Mouse (Mus musculus) midbrain, embryonic 12.5 days (tissue): ENCODE results near the gene Prex1. TPM values are rescaled to one million over a fixed set of nuclear protein-coding genes. Genes with fewer than 3 reads are reported as not detected.

Experiments used
- ATAC-seq: fragments of 200-750 bp; cut with Nextera tagmentation; 2 replicates; pipeline ENCODE4 v1.8.0; 2017; ENCODE audit warnings: low read depth, moderate TSS enrichment, moderate library complexity; ENCODE audit not compliant: low FRiP score
- H3K27ac ChIP-seq: fragments of 300-500 bp; sonication (generic); replicated peaks from 2 replicates; pipeline ENCODE4 v1.5.1; 2016; ENCODE audit warnings: mild to moderate bottlenecking
- H3K27me3 ChIP-seq: fragments of 300-500 bp; sonication (generic); 2 replicates; pipeline ENCODE4 v1.6.1; 2016; ENCODE audit warnings: mild to moderate bottlenecking
- H3K36me3 ChIP-seq: fragments of 300-500 bp; sonication (generic); 2 replicates; pipeline ENCODE4 v1.6.1; 2016
- H3K4me1 ChIP-seq: fragments of 300-500 bp; sonication (generic); 2 replicates; pipeline ENCODE4 v1.6.1; 2016
- H3K4me2 ChIP-seq: fragments of 300-500 bp; sonication (generic); replicated peaks from 2 replicates; pipeline ENCODE4 v1.6.1; 2016; ENCODE audit warnings: mild to moderate bottlenecking, moderate library complexity
- H3K4me3 ChIP-seq: fragments of 300-500 bp; sonication (generic); 2 replicates; pipeline ENCODE4 v1.5.1; 2016; ENCODE audit warnings: mild to moderate bottlenecking
- H3K9ac ChIP-seq: fragments of 300-500 bp; sonication (generic); replicated peaks from 2 replicates; pipeline ENCODE4 v1.6.1; 2016; ENCODE audit warnings: mild to moderate bottlenecking, moderate library complexity
- H3K9me3 ChIP-seq: fragments of 300-500 bp; sonication (generic); 2 replicates; pipeline ENCODE4 v1.6.1; 2016; ENCODE audit warnings: mild to moderate bottlenecking
- WGBS: fragments of 180-500 bp; shearing (Covaris S2); methylation state at CpG from one replicate; pipeline ENCODE4 v1.1.7; 2016; 5-methylcytosine and 5-hydroxymethylcytosine counted together
- polyA plus RNA-seq: library from polyadenylated mRNA; unstranded; fragments of >200 nt; fragmentation: Nextera tagmentation; extraction: Ambion mirVana; gene quantifications from 2 replicates; pipeline ENCODE4 v1.2.1, GENCODE M21; 2016

Gene Prex1
- polyA plus RNA-seq, 1 experiment from 2014 or later = 26.2 TPM

DNA sequence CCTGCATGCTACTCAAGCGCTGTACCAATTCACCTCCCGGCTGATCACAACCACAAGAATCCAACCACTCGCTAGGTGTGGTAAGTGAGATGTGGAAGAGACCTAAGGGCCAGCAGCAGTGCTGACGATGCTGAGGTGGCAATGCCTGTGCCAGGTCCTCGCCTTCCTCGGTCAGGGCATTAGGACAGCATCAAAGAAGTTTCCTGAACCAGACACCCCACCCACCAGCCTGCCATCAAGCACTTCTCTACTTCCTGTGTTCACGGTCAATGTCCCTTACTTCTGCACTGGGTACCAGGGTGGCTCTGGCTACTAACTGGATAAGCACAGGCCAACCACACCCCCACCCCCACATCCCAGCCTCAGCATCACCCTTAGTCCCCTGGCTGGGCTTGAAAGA, 91.0 kb downstream of the Prex1 start:
- WGBS = 86% methylated on average over 7 of the region's 7 CpGs
- Histone ChIP-seq H3K27me3 (no peaks in the 10 kb centered on the region), H3K4me3 (no peak overlapping the region), H3K27ac (peak overlapping the region; percentile 27; the same call in 1 of the 2 replicates), H3K4me1 (peaks cover 19% of the 10 kb centered on the region), H3K9me3 (no peaks in the 10 kb centered on the region), H3K36me3 (peaks cover 25% of the 10 kb centered on the region; the same call in 1 of the 2 replicates), H3K9ac (0 out of 2 replicates have a peak overlapping the region, but pooled peaks have one; percentile 4), H3K4me2 (no peak overlapping the region)
- no peak for ATAC-seq

DNA sequence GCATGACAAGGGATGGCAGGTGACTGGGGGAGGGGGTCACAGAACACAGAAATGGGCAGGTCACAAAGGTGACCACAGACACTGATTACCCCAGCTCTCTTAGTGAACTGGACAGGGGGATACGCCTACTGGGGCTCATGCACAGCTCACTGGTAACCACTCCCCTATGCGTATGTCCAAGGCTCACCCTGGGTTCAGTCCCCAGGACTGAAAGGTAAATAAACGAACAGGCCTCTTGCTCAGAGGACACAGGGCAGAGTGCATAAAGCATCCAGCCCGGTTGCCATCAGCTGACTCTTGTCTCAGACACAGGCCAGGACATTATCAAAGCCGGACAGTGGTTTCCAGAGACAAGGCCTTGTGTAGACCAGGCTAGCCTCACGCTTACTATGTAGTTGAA, 91.6 kb downstream of the Prex1 start:
- H3K9ac ChIP-seq = no peak overlapping the region
- H3K27me3 ChIP-seq = no peaks in the 10 kb centered on the region
- ATAC-seq = no peak
- peaks cover 27% of the 10 kb centered on the region; the same call in 1 of the 2 replicates for H3K36me3 ChIP-seq
- 87% methylated on average over 6 of the region's 6 CpGs for WGBS
- no peak overlapping the region for H3K4me3 ChIP-seq
- no peak overlapping the region for H3K27ac ChIP-seq
- peaks cover 19% of the 10 kb centered on the region for H3K4me1 ChIP-seq
- H3K4me2 ChIP-seq = no peak overlapping the region
- no peaks in the 10 kb centered on the region for H3K9me3 ChIP-seq

DNA sequence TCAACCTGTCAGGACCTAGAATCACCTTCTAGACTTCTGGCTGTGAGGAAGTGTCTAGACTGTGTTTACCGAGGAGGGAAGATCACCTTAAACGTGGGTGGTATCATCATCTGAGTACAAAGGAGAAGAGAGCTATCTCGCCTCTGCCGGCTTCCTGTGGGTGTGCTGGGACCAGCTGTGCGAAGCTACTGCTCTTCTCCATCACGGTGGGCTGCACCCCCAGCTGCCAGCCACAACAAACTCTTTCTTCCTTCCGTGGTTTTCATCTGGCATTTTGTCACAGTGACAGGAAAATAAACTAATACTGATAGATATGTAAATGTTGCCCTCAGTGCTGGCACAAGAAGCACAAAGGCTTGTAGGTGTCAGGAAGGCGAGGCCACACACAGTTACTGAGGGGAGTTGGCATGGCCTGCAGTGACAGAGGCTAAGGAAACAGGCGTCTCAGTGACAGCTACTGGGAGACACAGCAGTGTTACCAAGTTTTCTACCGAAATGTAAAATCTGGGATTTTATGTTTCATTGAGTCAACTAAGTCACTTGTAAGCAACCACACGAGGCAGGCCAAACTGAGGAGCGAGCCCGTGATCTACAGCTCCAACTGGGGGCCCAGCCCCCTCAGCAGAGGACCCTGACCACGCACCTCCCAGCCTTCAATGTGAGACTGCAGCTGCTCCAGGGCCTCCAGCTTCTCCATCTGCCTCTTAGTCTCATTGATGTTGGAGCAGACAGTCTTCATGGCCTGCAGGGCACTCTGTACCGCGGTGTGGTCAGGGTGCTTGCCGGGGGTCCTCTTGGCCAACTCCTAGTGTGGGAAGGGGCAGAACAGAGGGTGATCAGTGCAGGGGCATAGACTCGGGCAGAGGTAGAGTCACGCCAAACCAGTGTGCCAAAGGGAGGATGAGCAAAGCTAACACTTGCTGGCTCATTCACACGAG, 92.8 kb downstream of the Prex1 start:
- H3K4me1 ChIP-seq = peaks cover 19% of the 10 kb centered on the region
- H3K9ac ChIP-seq = no peak overlapping the region
- no peak overlapping the region for H3K4me2 ChIP-seq
- H3K27ac ChIP-seq = no peak overlapping the region; the same call in 1 of the 2 replicates
- no peaks in the 10 kb centered on the region for H3K9me3 ChIP-seq
- H3K27me3 ChIP-seq = no peaks in the 10 kb centered on the region
- H3K4me3 ChIP-seq = no peak overlapping the region
- WGBS = 78% methylated on average over 20 of the region's 20 CpGs
- no peak for ATAC-seq
- H3K36me3 ChIP-seq = peaks cover 27% of the 10 kb centered on the region; the same call in 1 of the 2 replicates

DNA sequence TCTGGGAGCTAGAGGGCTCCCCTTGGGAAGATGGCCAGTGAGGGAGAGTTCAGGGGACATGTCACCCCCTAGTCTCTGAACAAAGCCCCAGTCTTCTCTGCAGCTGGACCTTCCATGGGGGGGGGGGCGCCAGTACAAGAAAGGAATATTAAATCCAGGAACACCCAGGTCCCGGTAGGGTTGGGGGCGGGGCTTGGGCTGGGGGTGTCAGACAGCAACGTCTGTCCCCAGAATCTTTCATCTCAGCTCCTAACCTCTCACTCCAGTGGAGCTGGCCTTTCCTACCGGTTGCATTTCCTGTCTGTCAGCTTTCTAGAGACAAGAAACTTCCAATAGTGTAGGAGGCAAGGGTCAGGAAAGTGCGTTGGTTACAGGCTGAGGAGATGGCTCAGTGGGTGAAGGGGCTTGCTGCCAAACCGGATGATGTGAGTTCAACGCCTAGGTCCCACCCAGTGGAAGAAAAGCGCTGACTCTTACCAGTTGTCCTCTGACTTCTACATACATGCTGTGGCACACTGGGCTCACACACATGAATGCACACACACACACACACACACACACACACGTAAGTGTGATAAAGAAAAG, 93.6 kb downstream of the Prex1 start:
- peaks cover 34% of the 10 kb centered on the region; the same call in 1 of the 2 replicates for H3K36me3 ChIP-seq
- ATAC-seq = no peak
- no peak overlapping the region for H3K4me2 ChIP-seq
- H3K4me1 ChIP-seq = peaks cover 13% of the 10 kb centered on the region
- WGBS = 88% methylated on average over 10 of the region's 10 CpGs
- H3K27me3 ChIP-seq = no peaks in the 10 kb centered on the region
- no peak overlapping the region for H3K4me3 ChIP-seq
- no peak overlapping the region for H3K9ac ChIP-seq
- no peaks in the 10 kb centered on the region for H3K9me3 ChIP-seq
- no peak overlapping the region for H3K27ac ChIP-seq

DNA sequence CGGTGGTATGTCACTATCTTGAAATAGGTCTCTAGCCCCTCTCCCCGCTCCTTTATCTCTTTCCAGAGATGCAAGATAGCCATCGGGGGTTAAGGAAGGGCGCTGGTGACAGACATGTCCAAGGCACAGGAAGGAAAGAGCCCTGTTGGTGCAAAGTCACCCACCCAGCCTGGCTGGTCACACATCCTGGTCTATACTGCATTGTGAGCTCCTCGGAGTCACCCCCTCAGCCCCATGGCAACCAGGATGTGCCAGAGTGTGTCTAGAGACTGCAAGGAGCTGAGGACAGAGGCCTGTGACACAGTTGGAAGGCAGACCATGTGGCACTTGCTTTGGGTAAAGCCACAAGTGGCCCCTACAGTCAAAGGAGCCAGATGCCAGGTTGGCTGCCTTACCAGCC, 94.4 kb downstream of the Prex1 start:
- no peak overlapping the region for H3K9ac ChIP-seq
- WGBS = 94% methylated on average over 5 of the region's 5 CpGs
- H3K4me2 ChIP-seq = no peak overlapping the region
- no peak overlapping the region for H3K4me3 ChIP-seq
- no peak overlapping the region for H3K27ac ChIP-seq
- H3K27me3 ChIP-seq = no peaks in the 10 kb centered on the region
- H3K4me1 ChIP-seq = peaks cover 13% of the 10 kb centered on the region
- H3K9me3 ChIP-seq = no peaks in the 10 kb centered on the region
- no peak for ATAC-seq
- H3K36me3 ChIP-seq = peaks cover 37% of the 10 kb centered on the region; the same call in 1 of the 2 replicates

DNA sequence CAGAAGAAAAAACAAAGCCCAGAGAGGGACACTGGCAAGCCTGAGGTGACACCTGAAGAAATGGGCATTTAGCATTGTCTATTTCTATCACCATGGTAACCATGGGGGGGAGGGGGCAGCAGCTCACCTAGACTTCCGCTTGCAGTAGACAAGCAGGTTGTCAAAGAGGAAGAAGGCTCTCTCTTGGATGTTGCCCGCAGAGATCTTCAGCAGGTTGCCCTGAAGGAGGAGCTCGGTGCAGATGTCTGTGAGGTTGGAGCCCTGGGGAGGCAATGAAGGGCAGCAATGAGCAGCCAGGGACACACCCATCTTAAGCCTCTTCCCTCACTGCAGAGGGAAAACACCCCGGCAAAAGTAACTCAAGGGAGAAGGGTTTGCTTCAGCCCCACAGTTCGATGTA, 95.9 kb downstream of the Prex1 start:
- Histone ChIP-seq H3K36me3 (peaks cover 44% of the 10 kb centered on the region; the same call in 1 of the 2 replicates), H3K4me2 (no peak overlapping the region), H3K4me1 (peaks cover 3% of the 10 kb centered on the region), H3K27me3 (no peaks in the 10 kb centered on the region), H3K4me3 (no peak overlapping the region), H3K9ac (no peak overlapping the region), H3K9me3 (no peaks in the 10 kb centered on the region), H3K27ac (no peak overlapping the region)
- no peak for ATAC-seq
- 94% methylated on average over 5 of the region's 5 CpGs for WGBS

DNA sequence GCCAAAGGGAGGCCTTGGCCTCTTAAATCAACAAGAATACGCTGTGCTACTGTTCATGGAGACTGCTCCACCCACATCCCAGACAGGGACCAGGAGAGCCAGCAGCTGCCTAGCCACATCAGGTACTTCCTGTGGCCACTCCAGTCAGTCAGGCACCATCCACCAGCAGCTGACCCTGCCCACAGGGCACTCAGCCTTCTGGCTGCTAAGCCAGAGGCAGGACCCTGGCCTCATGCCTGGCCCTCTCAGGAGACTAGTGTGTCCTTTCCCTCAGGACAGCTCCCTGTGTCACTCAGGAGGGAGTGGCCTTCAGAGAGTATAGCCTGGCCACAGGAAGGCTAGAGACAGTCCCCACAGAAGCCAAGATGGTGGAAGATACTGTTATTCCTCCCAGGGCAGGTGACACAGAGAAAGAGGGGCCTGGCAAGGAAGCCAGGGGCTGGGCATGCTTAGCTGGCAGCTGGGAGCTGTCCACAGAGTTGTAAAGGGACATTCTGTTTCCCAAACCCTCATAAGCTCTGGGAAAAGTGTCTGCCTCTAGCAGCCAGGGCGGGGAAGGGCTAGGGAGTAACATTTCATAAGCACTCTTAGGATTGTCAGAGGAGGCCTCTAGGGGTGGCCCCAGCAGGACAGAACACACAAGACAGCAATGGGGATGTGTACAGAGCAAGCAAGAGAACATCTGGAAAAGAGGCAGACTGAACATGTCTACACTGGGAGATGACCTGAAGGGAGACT, 98.1 kb downstream of the Prex1 start:
- no peaks in the 10 kb centered on the region for H3K4me1 ChIP-seq
- H3K9ac ChIP-seq = no peak overlapping the region
- no peaks in the 10 kb centered on the region for H3K9me3 ChIP-seq
- WGBS = 93% methylated on average over 2 of the region's 2 CpGs
- no peaks in the 10 kb centered on the region for H3K27me3 ChIP-seq
- peaks cover 49% of the 10 kb centered on the region; the same call in 1 of the 2 replicates for H3K36me3 ChIP-seq
- no peak overlapping the region for H3K4me2 ChIP-seq
- no peak for ATAC-seq
- H3K4me3 ChIP-seq = no peak overlapping the region
- H3K27ac ChIP-seq = no peak overlapping the region

DNA sequence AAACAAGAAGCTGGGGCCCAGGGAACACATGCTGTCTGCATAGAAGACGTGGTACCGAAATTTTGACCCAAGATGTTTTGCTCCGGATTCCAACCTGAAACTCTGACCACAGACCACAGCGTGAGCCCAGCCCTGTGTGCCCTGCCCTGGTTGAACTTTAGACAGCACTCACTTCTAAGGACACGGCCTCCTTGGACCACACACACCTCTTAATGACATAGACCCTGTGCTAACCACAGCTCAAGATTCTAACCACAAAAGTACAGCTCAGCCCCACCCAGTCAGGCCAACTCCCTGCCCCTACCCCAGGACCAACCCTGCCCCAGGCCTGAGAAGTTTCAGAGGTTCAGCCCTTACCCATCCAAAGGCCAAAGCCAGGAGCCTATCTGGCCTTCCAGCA, 103.4 kb downstream of the Prex1 start:
- no peaks in the 10 kb centered on the region for H3K27me3 ChIP-seq
- H3K27ac ChIP-seq = no peak overlapping the region
- peaks cover 10% of the 10 kb centered on the region; the same call in 1 of the 2 replicates for H3K4me1 ChIP-seq
- H3K36me3 ChIP-seq = peaks cover 19% of the 10 kb centered on the region; the same call in 1 of the 2 replicates
- no peaks in the 10 kb centered on the region for H3K9me3 ChIP-seq
- H3K4me2 ChIP-seq = no peak overlapping the region
- H3K9ac ChIP-seq = no peak overlapping the region
- 88% methylated on average over 5 of the region's 5 CpGs for WGBS
- ATAC-seq = no peak
- no peak overlapping the region for H3K4me3 ChIP-seq

DNA sequence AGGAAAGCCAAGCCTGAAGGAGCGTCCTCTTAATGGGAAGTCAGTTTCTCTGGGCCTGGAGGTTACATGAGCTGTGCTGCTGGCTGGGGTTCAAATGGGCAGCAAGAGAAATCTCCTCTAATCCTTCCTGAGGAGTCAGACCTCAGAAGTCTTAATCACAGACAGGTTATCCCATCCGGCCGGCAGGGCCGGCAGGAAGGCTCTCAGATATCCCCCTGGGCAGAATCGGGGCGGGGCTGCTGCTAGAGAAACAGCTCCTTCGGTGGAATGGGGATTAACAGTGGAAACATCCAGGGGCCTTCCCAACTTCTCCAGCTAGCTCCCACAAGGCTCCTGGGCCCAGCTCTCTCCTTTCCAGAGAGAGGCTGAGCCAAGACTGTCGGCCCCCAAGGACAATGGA, 105.1 kb downstream of the Prex1 start:
- WGBS = 25% methylated on average over 8 of the region's 8 CpGs
- no peak overlapping the region; the same call in 1 of the 2 replicates for H3K27ac ChIP-seq
- no peak overlapping the region for H3K4me3 ChIP-seq
- H3K9me3 ChIP-seq = no peaks in the 10 kb centered on the region
- H3K27me3 ChIP-seq = no peaks in the 10 kb centered on the region
- no peak overlapping the region for H3K9ac ChIP-seq
- ATAC-seq = no peak
- H3K36me3 ChIP-seq = peaks cover 12% of the 10 kb centered on the region; the same call in 1 of the 2 replicates
- peaks cover 10% of the 10 kb centered on the region; the same call in 1 of the 2 replicates for H3K4me1 ChIP-seq
- no peak overlapping the region for H3K4me2 ChIP-seq

DNA sequence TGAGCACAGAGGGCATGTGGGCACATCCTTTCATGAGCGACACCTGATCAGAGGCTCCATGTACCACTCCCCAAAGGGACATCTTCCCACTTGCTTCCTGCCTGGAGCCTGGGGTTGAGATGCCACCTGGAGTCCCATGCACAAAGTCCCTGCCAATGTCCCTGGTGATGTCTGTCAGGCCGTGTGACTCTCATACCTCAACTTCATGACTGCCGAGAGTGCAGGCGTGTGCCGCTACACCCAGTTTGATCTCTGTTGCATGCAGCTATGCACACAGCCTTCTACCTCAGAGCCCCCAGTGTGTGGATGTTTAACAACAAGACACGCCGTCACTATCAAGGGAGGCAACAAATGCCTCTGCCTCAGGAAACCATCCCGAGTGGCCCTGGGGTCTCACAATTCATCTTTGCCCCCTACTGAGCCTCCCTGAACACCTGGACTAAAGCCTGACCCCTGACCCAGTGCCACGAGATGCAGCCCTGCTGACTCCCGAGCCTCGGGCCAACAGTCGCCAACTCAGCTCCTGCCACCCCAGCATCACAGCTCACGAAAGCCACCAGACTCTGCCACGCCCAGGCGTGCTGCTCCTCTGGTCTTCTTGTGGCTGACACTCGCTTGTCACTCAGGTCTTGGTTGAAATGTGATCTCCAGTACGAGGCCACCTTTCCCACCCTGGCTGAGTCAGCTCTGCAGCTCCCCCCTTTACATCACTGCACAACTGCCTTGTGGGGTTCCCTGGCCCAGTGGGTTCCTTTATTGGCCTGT, 107.0 kb downstream of the Prex1 start:
- Histone ChIP-seq H3K27ac (no peak overlapping the region), H3K9ac (no peak overlapping the region), H3K36me3 (peaks cover 15% of the 10 kb centered on the region), H3K4me3 (no peak overlapping the region), H3K4me1 (peaks cover 10% of the 10 kb centered on the region; the same call in 1 of the 2 replicates), H3K9me3 (no peaks in the 10 kb centered on the region), H3K4me2 (no peak overlapping the region), H3K27me3 (no peaks in the 10 kb centered on the region)
- ATAC-seq = no peak
- WGBS = 82% methylated on average over 17 of the region's 17 CpGs

DNA sequence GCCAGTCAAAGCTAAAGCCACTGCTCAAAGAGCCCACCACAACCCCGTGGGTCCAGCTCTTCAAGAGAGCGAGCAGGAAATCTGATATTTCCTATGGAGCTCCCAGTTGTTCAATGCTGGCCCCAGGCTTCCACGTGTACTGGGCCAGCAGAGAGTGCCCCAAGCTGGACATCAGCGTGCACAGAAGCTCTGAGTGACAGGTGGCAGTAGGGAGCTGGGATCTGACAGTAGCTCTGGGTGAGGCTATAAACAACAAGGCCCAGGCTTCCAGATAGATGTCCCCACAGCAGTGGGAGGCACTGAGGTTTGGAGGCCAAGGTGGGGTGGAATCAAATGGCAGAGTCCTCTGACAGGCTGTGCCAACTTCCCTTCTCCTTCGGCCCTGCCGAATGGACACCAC, 107.6 kb downstream of the Prex1 start:
- Histone ChIP-seq H3K36me3 (peaks cover 20% of the 10 kb centered on the region), H3K4me2 (no peak overlapping the region), H3K4me3 (no peak overlapping the region), H3K27me3 (no peaks in the 10 kb centered on the region), H3K9ac (no peak overlapping the region), H3K4me1 (peaks cover 10% of the 10 kb centered on the region; the same call in 1 of the 2 replicates), H3K9me3 (no peaks in the 10 kb centered on the region), H3K27ac (no peak overlapping the region)
- no peak for ATAC-seq
- 67% methylated on average over 6 of the region's 6 CpGs for WGBS
